Mouse (Mus musculus) left cerebral cortex, adult 2 months (tissue): ENCODE results near the gene Sh3gl1. TPM values are rescaled to one million over a fixed set of nuclear protein-coding genes. Genes with fewer than 3 reads are reported as not detected.
"Not testable (repeated sequence)": the region's sequence is repeated elsewhere in the genome, so short reads cannot be mapped to it uniquely, and the experiment has no call there.

ENCODE experiments used
- DNase-seq, 2 experiments: peaks; one replicate each; pipeline ENCODE4 v3.0.0; 2021 to 2022; ENCODE audit warnings: low spot score in 2 of 2, mixed read lengths in 1 of 2; ENCODE audit errors: extremely low spot score in 1 of 2
- H3K27ac ChIP-seq: fragments of 200-600 bp; 2 replicates; pipeline ENCODE4 v1.8.1; 2022
- H3K4me3 ChIP-seq: fragments of 200-600 bp; 2 replicates; pipeline ENCODE4 v1.8.1; 2022
- CTCF ChIP-seq: fragments of 200-600 bp; IDR thresholded peaks from 2 replicates; pipeline ENCODE4 v1.8.1; 2022; ENCODE audit warnings: antibody characterized with exemption, mild to moderate bottlenecking, moderate library complexity
- intact Hi-C: fragments of 180-260 bp; cut with DNase I; formaldehyde crosslinking; loops from one replicate; pipeline ENCODE4 v1.15.1; 2025
- long read RNA-seq, 2 experiments: library from polyadenylated mRNA; stranded (forward); transcript quantifications; one replicate each; pipeline ENCODE4 v2.0.0; 2021; ENCODE audit warnings: borderline mapping rate in 2 of 2
- total RNA-seq, 2 experiments: library from RNA; stranded (reverse); gene quantifications; 2 replicates each; pipeline ENCODE4 v1.2.3; 2021

The Sh3gl1 gene
- 10 to 100 TPM; 38.9 to 43.2 TPM for total RNA-seq
- long read RNA-seq, experiment 1, transcript Sh3gl1-201 (10 exons, 2,073 nt): major isoform, 71 of 97 reads
- long read RNA-seq, experiment 1, partial matches to known transcripts: 4 of 97 reads
- long read RNA-seq, experiment 1, other reads (novel, unspliced or antisense): 20 of 97 reads
- long read RNA-seq, experiment 2, transcript Sh3gl1-201 (10 exons, 2,073 nt): major isoform, 57 of 84 reads
- long read RNA-seq, experiment 2, partial matches to known transcripts: 6 of 84 reads
- long read RNA-seq, experiment 2, other reads (novel, unspliced or antisense): 19 of 84 reads

- Histone ChIP-seq H3K4me3 (peak within 1 kb of the TSS; percentile 92), H3K27ac (peak within 1 kb of the TSS; percentile 98)
- intact Hi-C loops: loop anchor here (2.0 kb wide), 1 partner anchor 38 kb away; the partner anchor contains the start of gene Ubxn6
- peak; percentile 100 for DNase-seq
- TF ChIP-seq CTCF: peak; percentile 100
Measured at GRCm38 (mm10) chr17:56036176-56036900, at the start of gene Sh3gl1. Gene Sh3gl1, minus strand, starts transcription at chr17:56036635.

- Histone ChIP-seq H3K27ac (peak overlapping the region; percentile 53; the same call in 1 of the 2 replicates), H3K4me3 (peak overlapping the region; percentile 86)
- intact Hi-C loops: no loop called here
- TF ChIP-seq CTCF: no peak; the same call in 1 of the 2 replicates
- peak; percentile 31 to 56 for DNase-seq
Measured at GRCm38 (mm10) chr17:56080781-56081585, 44.5 kb upstream of the Sh3gl1 start.

- intact Hi-C loops: no loop called here
- Histone ChIP-seq H3K4me3 (peak overlapping the region; percentile 86), H3K27ac (peak overlapping the region; percentile 48)
- DNase-seq: no peak
- TF ChIP-seq CTCF: no peak
Measured at GRCm38 (mm10) chr17:56079921-56080320, 43.5 kb upstream of the Sh3gl1 start.

- intact Hi-C loops: no loop called here
- Histone ChIP-seq H3K27ac (peak within 1 kb of the TSS; percentile 72), H3K4me3 (peak within 1 kb of the TSS; percentile 86)
- peak; percentile 98 to 99 for DNase-seq
- no peak for TF ChIP-seq CTCF
Measured at GRCm38 (mm10) chr17:56078880-56079795, 42.7 kb upstream of the Sh3gl1 start, which contains the start of gene Hdgfl2. Gene Hdgfl2, plus strand, starts transcription at chr17:56079634.

- Histone ChIP-seq H3K4me3 (peak overlapping the region; percentile 86), H3K27ac (peak overlapping the region; percentile 72)
- intact Hi-C loops, DNase-seq: not testable (repeated sequence)
Measured at GRCm38 (mm10) chr17:56078361-56078760, 41.9 kb upstream of the Sh3gl1 start.

GRCm38 (mm10) chr17:56077523-56077922 is 41.1 kb upstream of the Sh3gl1 start:
- no peak; the same call in 1 of the 2 replicates for TF ChIP-seq CTCF

GRCm38 (mm10) chr17:56074827-56075208 is 38.4 kb upstream of the Sh3gl1 start, which contains the start of gene Ubxn6:
Gene Ubxn6, minus strand, starts transcription at chr17:56075028.
- H3K4me3 ChIP-seq: peak within 1 kb of the TSS; percentile 71
- peak; percentile 58 for TF ChIP-seq CTCF
- peak within 1 kb of the TSS; percentile 92 for H3K27ac ChIP-seq
- intact Hi-C loops: loop anchor here (2.0 kb wide), 2 partner anchors 38 to 118 kb away; partner anchors contain the start of gene Sh3gl1
- peak; percentile 97 to 98 for DNase-seq

More at GRCm38 (mm10) chr17:56077523-56077922, 41.1 kb upstream of the Sh3gl1 start:
- H3K27ac ChIP-seq: no peak overlapping the region
- H3K4me3 ChIP-seq: no peak overlapping the region
- intact Hi-C loops: no loop called here
- DNase-seq: no peak

- DNase-seq: peak; percentile 61 to 68
- Histone ChIP-seq H3K27ac (peak overlapping the region; percentile 92), H3K4me3 (peak overlapping the region; percentile 71)
- no peak for TF ChIP-seq CTCF
- intact Hi-C loops: loop anchor here (2.0 kb wide), 2 partner anchors 37 to 117 kb away; partner anchors contain the start of gene Sh3gl1
Measured at GRCm38 (mm10) chr17:56074097-56074826, 37.8 kb upstream of the Sh3gl1 start.

GRCm38 (mm10) chr17:56072243-56072642 is 35.8 kb upstream of the Sh3gl1 start:
- no peak for TF ChIP-seq CTCF
- intact Hi-C loops: no loop called here
- Histone ChIP-seq H3K4me3 (no peak overlapping the region), H3K27ac (no peak overlapping the region)
- DNase-seq: no peak

GRCm38 (mm10) chr17:56071126-56071525 is 34.7 kb upstream of the Sh3gl1 start:
- DNase-seq: no peak
- TF ChIP-seq CTCF: no peak
- H3K27ac ChIP-seq: no peak overlapping the region
- no peak overlapping the region for H3K4me3 ChIP-seq
- intact Hi-C loops: no loop called here
